Mouse (Mus musculus) CD4-positive helper T cell, adult 2 months (primary cell): Measurements from ENCODE around the gene Olfr54.
"Not testable (repeated sequence)": the region's sequence is repeated elsewhere in the genome, so short reads cannot be mapped to it uniquely, and the experiment has no call there.

Experiments used
- DNase-seq: peaks from one replicate; pipeline ENCODE4 v3.0.0-alpha.2; 2012; ENCODE audit warnings: low read depth, missing footprints, low spot score

Olfr54 gene

GRCm38 (mm10) chr11:51013936-51014335 is at the start of gene Olfr54:
Gene Olfr54 (plus strand): TSS chr11:51014236.
- DNase-seq, result no peak

- DNase-seq, result no peak
Observed at GRCm38 (mm10) chr11:50964886-50965285, 49.1 kb upstream of the Olfr54 start.

- no peak for DNase-seq
Observed at GRCm38 (mm10) chr11:50966230-50966629, 47.8 kb upstream of the Olfr54 start, which contains the start of gene Olfr1378. Gene Olfr1378 (plus strand): TSS chr11:50966530.

- no peak for DNase-seq
Observed at GRCm38 (mm10) chr11:50977216-50977615, 36.8 kb upstream of the Olfr54 start.

- no peak for DNase-seq
Observed at GRCm38 (mm10) chr11:50981667-50982066, 32.4 kb upstream of the Olfr54 start, which contains the start of gene Olfr1377. Gene Olfr1377 (plus strand): TSS chr11:50981967.

- DNase-seq, result no peak
Observed at GRCm38 (mm10) chr11:51003296-51003695, 10.7 kb upstream of the Olfr54 start, which contains the start of gene Olfr51. Gene Olfr51 (plus strand): TSS chr11:51003596.

GRCm38 (mm10) chr11:51011821-51012220 is 2.2 kb upstream of the Olfr54 start:
- DNase-seq, result no peak

GRCm38 (mm10) chr11:51016341-51016740 is 2.3 kb downstream of the Olfr54 start:
- no peak for DNase-seq

GRCm38 (mm10) chr11:51026811-51027210 is 12.8 kb downstream of the Olfr54 start:
- not testable (repeated sequence) for DNase-seq

- not testable (repeated sequence) for DNase-seq
Observed at GRCm38 (mm10) chr11:51029381-51029780, 15.3 kb downstream of the Olfr54 start.

GRCm38 (mm10) chr11:51030225-51030624 is 16.2 kb downstream of the Olfr54 start:
- no peak for DNase-seq

GRCm38 (mm10) chr11:51032851-51033250 is 18.8 kb downstream of the Olfr54 start:
- peak; percentile 18 for DNase-seq

GRCm38 (mm10) chr11:51034141-51034540 is 20.1 kb downstream of the Olfr54 start:
- not testable (repeated sequence) for DNase-seq

- no peak for DNase-seq
Observed at GRCm38 (mm10) chr11:51035951-51036350, 21.9 kb downstream of the Olfr54 start.

GRCm38 (mm10) chr11:51044776-51045175 is 30.7 kb downstream of the Olfr54 start:
- not testable (repeated sequence) for DNase-seq

- DNase-seq, result not testable (repeated sequence)
Observed at GRCm38 (mm10) chr11:51047809-51048208, 33.8 kb downstream of the Olfr54 start, which contains the start of gene Olfr1375. Gene Olfr1375 (plus strand): TSS chr11:51048109.

GRCm38 (mm10) chr11:51051678-51052077 is 37.6 kb downstream of the Olfr54 start:
- no peak for DNase-seq

- no peak for DNase-seq
Observed at GRCm38 (mm10) chr11:51053230-51053629, 39.2 kb downstream of the Olfr54 start.

GRCm38 (mm10) chr11:51059151-51059571 is 45.1 kb downstream of the Olfr54 start, which contains the start of gene Zfp354a:
Gene Zfp354a (plus strand): TSS chr11:51059257.
- no peak for DNase-seq

- DNase-seq, result no peak
Observed at GRCm38 (mm10) chr11:51059640-51060039, 45.6 kb downstream of the Olfr54 start.

- DNase-seq, result no peak
Observed at GRCm38 (mm10) chr11:51060981-51061380, 46.9 kb downstream of the Olfr54 start.

- DNase-seq, result no peak
Observed at GRCm38 (mm10) chr11:51063276-51063675, 49.2 kb downstream of the Olfr54 start.

- DNase-seq, result no peak
Observed at GRCm38 (mm10) chr11:51063841-51064240, 49.8 kb downstream of the Olfr54 start.
